Mouse (Mus musculus): ENCODE measurements at regions not wholly inside any gene's neighbourhood (a gene's known extent, or its start where the extent isn't known, plus 50 kb on each side); places are given as distances from the start of the nearest gene placed in this dataset.

DNA sequence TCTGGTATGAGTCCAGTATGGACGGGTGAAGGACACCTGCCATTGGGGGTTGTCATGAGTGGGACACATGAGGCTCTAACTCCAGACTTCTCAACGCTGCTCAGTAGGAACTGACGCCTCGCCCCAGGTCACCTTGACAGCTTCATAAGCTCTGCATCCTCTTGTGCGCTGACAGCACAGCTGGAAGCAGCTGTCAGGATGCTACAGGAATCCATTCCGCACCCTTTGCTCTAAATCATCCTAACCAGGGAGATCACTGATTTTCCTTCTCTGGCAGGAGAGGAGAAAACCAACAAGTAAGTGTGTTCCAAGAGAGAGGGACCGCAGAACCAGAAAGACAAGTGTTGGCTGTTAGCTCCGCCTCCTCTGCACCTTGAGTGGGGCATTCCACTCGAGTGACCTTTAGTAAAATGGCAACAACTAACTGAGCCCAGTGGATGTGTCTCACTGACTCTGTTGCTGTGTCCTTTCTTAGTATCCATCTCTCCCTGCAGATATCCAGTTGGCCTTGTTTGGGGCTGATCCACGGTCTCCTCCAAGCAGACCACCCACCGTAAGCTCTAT lies 449.8 kb downstream of the Wdr11 start:
- TF ChIP-seq GATA1 (IDR thresholded peaks at IDR 0.05; ENCODE audit: borderline replicate concordance, low read length): no peak
- TF ChIP-seq TAL1 (conservative IDR thresholded peaks at IDR 0.05; ENCODE audit: low read depth, low read length): no peak
- no peak for TF ChIP-seq CTCF (IDR thresholded peaks at IDR 0.05; ENCODE audit: low read depth, low read length)
- TF ChIP-seq GATA2 (IDR thresholded peaks at IDR 0.05; ENCODE audit: borderline replicate concordance, low read depth, low read length): no peak
- TF ChIP-seq POLR2AphosphoS5 (IDR thresholded peaks at IDR 0.05; ENCODE audit: insufficient replicate concordance, low read depth, low read length): no peak

Data from G1E (cell line).